Mouse (Mus musculus): ENCODE measurements around the gene Atg4a-ps.

DNA sequence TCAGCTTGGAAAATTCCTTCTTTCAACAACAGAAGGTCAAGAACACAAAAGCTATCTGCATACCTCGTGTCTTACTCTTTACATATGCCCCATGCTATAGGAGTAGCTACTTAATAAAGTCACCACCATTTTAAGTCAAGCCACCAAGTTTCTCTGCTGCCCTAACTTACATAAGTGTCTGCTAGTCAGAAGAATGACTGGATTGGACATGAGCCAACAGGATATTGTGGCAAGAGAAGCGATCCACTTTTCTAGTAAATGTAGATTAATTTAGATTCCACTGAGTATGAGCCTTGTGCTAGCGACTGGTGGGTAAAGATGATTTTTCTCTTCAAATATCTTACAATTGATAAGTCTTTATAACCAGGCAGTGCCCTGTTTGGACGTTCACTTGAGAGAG is 12.0 kb downstream of the Atg4a-ps start:
- TF ChIP-seq CTCF (IDR thresholded peaks at IDR 0.05; ENCODE audit: borderline replicate concordance, control insufficient read depth, extremely low read depth, insufficient read depth, low read length, poor library complexity) (no peak), POLR2A (IDR thresholded peaks at IDR 0.05; ENCODE audit: control insufficient read depth, extremely low read depth, insufficient read depth, low read length, poor library complexity) (no peak)

Measured in thymus, adult 2 months (tissue).